10 mouse cellular contexts compared by ENCODE assay signal in genomic region chr15:89547824-89548601, GRCm38 (mm10). TPM values are rescaled to one million over a fixed set of nuclear protein-coding genes. Genes with fewer than 3 reads are reported as not detected.
DNase-seq lines count a peak whose midpoint lies in the region; ATAC-seq lines count a peak whose summit lies in the region.
"Had no signal": no experiment of that assay in that cellular context is flagged by ENCODE, and none has a peak within 500 bp of the region (broad histone marks: within the 10 kb centered on the region; RNA-seq: fewer than 3 reads in every experiment).

No protein-coding gene starts in this region.

- 19% methylated on average over 56 of the region's 58 CpGs for WGBS in heart, embryonic 14.5 days
- 11% methylated on average over 58 of the region's 58 CpGs for WGBS in forebrain, embryonic 15.5 days
- 57% methylated on average over 58 of the region's 58 CpGs for WGBS in liver, embryonic 11.5 days

- H3K9me3 ChIP-seq in heart, embryonic 14.5 days (ENCODE audit: control insufficient read depth, low read length): no peaks in the 10 kb centered on the region
- no peaks in the 10 kb centered on the region for H3K9me3 ChIP-seq in forebrain, embryonic 15.5 days
- H3K9me3 ChIP-seq in liver, embryonic 11.5 days (ENCODE audit: control insufficient read depth, low read length): no peaks in the 10 kb centered on the region

- no peak overlapping the region for H3K27ac ChIP-seq in heart, embryonic 14.5 days (replicated peaks in 1 of 2; ENCODE audit: control insufficient read depth in 1 of 2, insufficient read depth in 1 of 2, low read depth in 2 of 2, low read length in 2 of 2)
- peak overlapping the region; percentile 56 for H3K27ac ChIP-seq in forebrain, embryonic 15.5 days (replicated peaks)
- no peak overlapping the region for H3K27ac ChIP-seq in liver, embryonic 11.5 days (ENCODE audit: low read depth, low read length)

- peak; percentile 55 for ATAC-seq in heart, embryonic 14.5 days (ENCODE audit: insufficient number of reproducible peaks, insufficient read depth, low FRiP score, low read depth)
- peak; percentile 81 for ATAC-seq in forebrain, embryonic 15.5 days (replicated peaks)
- ATAC-seq in liver, embryonic 11.5 days (replicated peaks; ENCODE audit: low FRiP score): peak; percentile 35; the same call in 1 of the 2 replicates

- peak overlapping the region; percentile 81 for H3K4me2 ChIP-seq in heart, embryonic 14.5 days (ENCODE audit: low read length)
- peak overlapping the region; percentile 47 for H3K4me2 ChIP-seq in forebrain, embryonic 15.5 days (replicated peaks)
- H3K4me2 ChIP-seq in liver, embryonic 11.5 days: peak overlapping the region; percentile 54

- peaks cover 22% of the 10 kb centered on the region for H3K36me3 ChIP-seq in heart, embryonic 14.5 days (ENCODE audit: control insufficient read depth, insufficient read depth, low read length)
- peaks cover 3% of the 10 kb centered on the region; the same call in 1 of the 2 replicates for H3K36me3 ChIP-seq in forebrain, embryonic 15.5 days
- peaks cover 5% of the 10 kb centered on the region; the same call in 1 of the 2 replicates for H3K36me3 ChIP-seq in liver, embryonic 11.5 days (ENCODE audit: control insufficient read depth, insufficient read depth, low read length)

- H3K9ac ChIP-seq in heart, embryonic 14.5 days (ENCODE audit: low read length): peak overlapping the region; percentile 65; the same call in 1 of the 2 replicates
- peak overlapping the region; percentile 37 for H3K9ac ChIP-seq in forebrain, embryonic 15.5 days (replicated peaks)
- no peak overlapping the region for H3K9ac ChIP-seq in liver, embryonic 11.5 days (ENCODE audit: low read depth, low read length)

- DNase-seq in heart, postnatal 25 days (ENCODE audit: low spot score): no peak
- DNase-seq in ZHBTc4 (ENCODE audit: low read depth, low spot score): peak; percentile 91
- peak; percentile 47 for DNase-seq in liver, embryonic 11.5 days (ENCODE audit: low spot score)
- peak; percentile 38 for DNase-seq in testis, postnatal 14 days (ENCODE audit: low spot score)
- DNase-seq in urinary bladder, postnatal 4 days (ENCODE audit: low spot score in 2 of 2): no peak
- no peak for DNase-seq in urinary bladder, adult 2 months (ENCODE audit: low spot score)

- 0 out of 4 replicates have a peak, but pooled peaks cover 0 to 3% of the 10 kb centered on the region in 2 experiments for H3K4me1 ChIP-seq in heart, embryonic 14.5 days (ENCODE audit: control insufficient read depth in 2 of 2, insufficient read depth in 2 of 2, low read length in 2 of 2)
- peaks cover 23% of the 10 kb centered on the region for H3K4me1 ChIP-seq in forebrain, embryonic 15.5 days
- H3K4me1 ChIP-seq in liver, embryonic 11.5 days (replicated peaks; ENCODE audit: control insufficient read depth, insufficient read depth, low read length): no peaks in the 10 kb centered on the region; the same call in 1 of the 2 replicates

- H3K4me3 ChIP-seq in heart, embryonic 14.5 days (ENCODE audit: control insufficient read depth in 1 of 2, insufficient read depth in 1 of 2, low read depth in 1 of 2, low read length in 2 of 2): peak overlapping the region; percentile 42 to 44
- peak overlapping the region; percentile 36 for H3K4me3 ChIP-seq in forebrain, embryonic 15.5 days
- H3K4me3 ChIP-seq in liver, embryonic 11.5 days (ENCODE audit: low read depth, low read length): peak overlapping the region; percentile 32

- intact Hi-C loops in heart, postnatal 25 days (cut with DNase I): no loop called here

- H3K27me3 ChIP-seq in heart, embryonic 14.5 days (ENCODE audit: control insufficient read depth, insufficient read depth, low read length): peaks cover 22% of the 10 kb centered on the region
- H3K27me3 ChIP-seq in forebrain, embryonic 15.5 days: no peaks in the 10 kb centered on the region
- H3K27me3 ChIP-seq in liver, embryonic 11.5 days (replicated peaks; ENCODE audit: control insufficient read depth, insufficient read depth, low read length): peaks cover 9% of the 10 kb centered on the region; the same call in 1 of the 2 replicates

RNA-seq across cellular contexts. Expression of gene Acr, which starts 20.1 kb away (rescaled TPM):
- polyA plus RNA-seq in heart, embryonic 14.5 days (2014; fragmentation: Nextera tagmentation; extraction: Ambion mirVana): 0.39 and 0.49 TPM in 2 replicates
- under 1 TPM in 1 of 2 experiments, not detected in 1; 0.36 TPM for total RNA-seq in heart, postnatal 25 days (2021)
- 1.6 and 1.7 TPM in 2 replicates for polyA plus RNA-seq in forebrain, embryonic 15.5 days (2015; fragmentation: Nextera tagmentation; extraction: Ambion mirVana)
- 0.11 TPM in 1 of 2 replicates, not detected in the other for polyA plus RNA-seq in liver, embryonic 11.5 days (2014; fragmentation: Nextera tagmentation; extraction: Ambion mirVana)
- polyA plus RNA-seq in urinary bladder, adult 2 months (2012; rRNA removed): 0.63 and 0.71 TPM in 2 replicates
- total RNA-seq: hematopoietic stem cell, adult 5-6 weeks; MEL had no signal

RNA-seq across cellular contexts. Expression of gene Rabl2, which starts 43.7 kb away (rescaled TPM):
- polyA plus RNA-seq in heart, embryonic 14.5 days (2014; fragmentation: Nextera tagmentation; extraction: Ambion mirVana): 17.2 and 20.3 TPM in 2 replicates
- total RNA-seq in heart, postnatal 25 days (2021): 1 to 10 TPM; 3.5 to 7.5 TPM
- polyA plus RNA-seq in forebrain, embryonic 15.5 days (2015; fragmentation: Nextera tagmentation; extraction: Ambion mirVana): 55.7 and 55.9 TPM in 2 replicates
- 24.8 and 27.1 TPM in 2 replicates for polyA plus RNA-seq in liver, embryonic 11.5 days (2014; fragmentation: Nextera tagmentation; extraction: Ambion mirVana)
- 22.2 and 26.8 TPM in 2 replicates for polyA plus RNA-seq in urinary bladder, adult 2 months (2012; rRNA removed)

RNA-seq across cellular contexts. Expression of gene Shank3, which starts 48.6 kb away (rescaled TPM):
- 2.2 and 2.4 TPM in 2 replicates for polyA plus RNA-seq in heart, embryonic 14.5 days (2014; fragmentation: Nextera tagmentation; extraction: Ambion mirVana)
- 10 to 100 TPM; 48.2 to 53.3 TPM for total RNA-seq in heart, postnatal 25 days (2021)
- polyA plus RNA-seq in forebrain, embryonic 15.5 days (2015; fragmentation: Nextera tagmentation; extraction: Ambion mirVana): 10.7 and 13.0 TPM in 2 replicates
- polyA plus RNA-seq in liver, embryonic 11.5 days (2014; fragmentation: Nextera tagmentation; extraction: Ambion mirVana): 1.1 and 1.7 TPM in 2 replicates
- polyA plus RNA-seq in urinary bladder, adult 2 months (2012; rRNA removed): 7.1 and 8.8 TPM in 2 replicates

Comparison
In these comparisons a context has a peak if more than half of its experiments do, and no peak if none do; other contexts are left out.
1. DNase-seq: peak in ZHBTc4 (single experiment), liver, embryonic 11.5 days (single experiment) and testis, postnatal 14 days (single experiment); none in heart, postnatal 25 days (single experiment), urinary bladder, postnatal 4 days (0 of 2) and urinary bladder, adult 2 months (single experiment).
2. Peak in every context shown above with its lines, with median percentiles within 50 percentile points of each other: ATAC-seq, H3K4me2 ChIP-seq and H3K4me3 ChIP-seq.